Mouse (Mus musculus): ENCODE results near the gene Zfp992.
"Not testable (repeated sequence)": the region's sequence is repeated elsewhere in the genome, so short reads cannot be mapped to it uniquely, and the experiment has no call there.

- not testable (repeated sequence) for TF ChIP-seq E2F4 (IDR thresholded peaks at IDR 0.05; ENCODE audit: insufficient read depth); POLR2A (IDR thresholded peaks at IDR 0.05; ENCODE audit: insufficient read length, low read depth); POLR2AphosphoS2 (IDR thresholded peaks at IDR 0.05; ENCODE audit: insufficient read length, low read depth); MAX (IDR thresholded peaks at IDR 0.05; ENCODE audit: low read depth); MYOG (IDR thresholded peaks at IDR 0.05; ENCODE audit: control insufficient read depth in 1 of 3, insufficient read depth in 1 of 3, insufficient read length in 2 of 3, low read depth in 2 of 3); REST (IDR thresholded peaks at IDR 0.05; ENCODE audit: insufficient read depth, insufficient read length); MYOD1 (IDR thresholded peaks at IDR 0.05; ENCODE audit: control insufficient read depth in 1 of 3, insufficient read length in 2 of 3, low read depth in 2 of 3); USF1 (IDR thresholded peaks at IDR 0.05; ENCODE audit: low read depth); TCF12 (IDR thresholded peaks at IDR 0.05; ENCODE audit: insufficient read depth, poor library complexity, severe bottlenecking); CEBPB (IDR thresholded peaks at IDR 0.05; ENCODE audit: insufficient read depth, poor library complexity, severe bottlenecking)
Observed at GRCm38 (mm10) chr4:146484676-146485075, 35.9 kb downstream of the Zfp992 start.

Measured in myocyte (in vitro differentiated cells).